Mouse (Mus musculus) cerebellum, adult 2 months (tissue): ENCODE measurements at regions not wholly inside any gene's neighbourhood (a gene's known extent, or its start where the extent isn't known, plus 50 kb on each side); places are given as distances from the start of the nearest gene placed in this dataset.

Experiments used
- DNase-seq, 2 experiments: peaks; one replicate each; pipeline ENCODE4 v3.0.0; 2021
- H3K27ac ChIP-seq: fragments of 200-500 bp; 2 replicates; pipeline ENCODE4 v1.5.1; 2012; ENCODE audit warnings: low read length, control low read depth, inconsistent platforms; ENCODE audit not compliant: insufficient read depth
- H3K27me3 ChIP-seq: fragments of 200-500 bp; 2 replicates; pipeline ENCODE4 v1.6.1; 2012; ENCODE audit warnings: inconsistent platforms, mild to moderate bottlenecking, low read length, moderate library complexity; ENCODE audit not compliant: control insufficient read depth, insufficient read depth
- H3K4me1 ChIP-seq: fragments of 200-500 bp; 2 replicates; pipeline ENCODE4 v1.6.1; 2011; ENCODE audit warnings: low read length; ENCODE audit not compliant: control insufficient read depth, insufficient read depth
- H3K4me3 ChIP-seq: fragments of 200-500 bp; replicated peaks from 2 replicates; pipeline ENCODE3; 2011; ENCODE audit warnings: mild to moderate bottlenecking, low read depth, low read length, control low read depth; ENCODE audit not compliant: insufficient read depth
- CTCF ChIP-seq: fragments of 200-500 bp; IDR thresholded peaks from 2 replicates; pipeline ENCODE4 v1.5.1; 2011; ENCODE audit warnings: low read depth, mild to moderate bottlenecking, control low read depth, low read length, moderate library complexity, borderline replicate concordance; ENCODE audit not compliant: insufficient read depth
- POLR2A ChIP-seq: fragments of 200-500 bp; IDR thresholded peaks from 2 replicates; pipeline ENCODE4 v1.6.1; 2011; ENCODE audit warnings: low read length, control low read depth, borderline replicate concordance; ENCODE audit not compliant: insufficient read depth
- WGBS: fragments of 180-500 bp; shearing (Covaris S2); methylation state at CpG from one replicate; pipeline ENCODE4 v1.1.7; 2018; 5-methylcytosine and 5-hydroxymethylcytosine counted together

DNA sequence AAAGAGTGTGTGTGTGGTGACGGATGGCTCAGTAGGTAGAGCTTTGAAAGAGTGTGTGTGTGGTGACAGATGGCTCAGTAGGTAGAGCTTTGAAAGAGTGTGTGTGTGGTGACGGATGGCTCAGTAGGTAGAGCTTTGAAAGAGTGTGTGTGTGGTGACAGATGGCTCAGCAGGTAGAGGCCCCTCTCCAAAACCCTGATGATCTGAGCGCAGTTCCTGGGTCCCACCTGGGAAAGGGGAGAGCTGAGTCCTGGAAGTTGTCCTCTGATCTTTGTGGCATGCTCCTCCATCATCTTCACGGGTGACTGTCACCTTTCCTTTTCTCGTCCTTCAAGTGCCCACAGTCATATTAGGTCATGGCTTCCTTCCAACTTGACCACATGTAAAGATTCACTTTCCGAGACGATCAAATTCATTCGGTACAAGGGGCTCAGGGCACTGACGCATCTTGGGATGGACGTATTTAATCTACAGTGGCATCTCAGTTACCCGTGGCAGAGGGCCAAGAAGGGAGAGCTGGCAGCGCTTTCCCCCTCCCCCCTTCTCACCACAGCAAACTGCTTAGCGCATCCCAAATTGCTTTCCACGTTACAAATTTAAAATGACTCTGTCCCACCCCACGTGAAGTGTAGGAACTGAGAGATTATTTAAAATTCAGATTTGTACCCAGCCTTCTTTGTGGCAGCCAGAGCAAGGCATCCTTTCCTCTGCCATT, 363.5 kb downstream of the Med10 start:
- DNase-seq, result no peak
- no peak overlapping the region for H3K4me3 ChIP-seq
- TF ChIP-seq CTCF (no peak), POLR2A (no peak)
- WGBS, result 12% methylated on average over 15 of the region's 15 CpGs
- H3K27ac ChIP-seq, result no peak overlapping the region
- H3K4me1 ChIP-seq, result no peaks in the 10 kb centered on the region
- no peaks in the 10 kb centered on the region for H3K27me3 ChIP-seq

DNA sequence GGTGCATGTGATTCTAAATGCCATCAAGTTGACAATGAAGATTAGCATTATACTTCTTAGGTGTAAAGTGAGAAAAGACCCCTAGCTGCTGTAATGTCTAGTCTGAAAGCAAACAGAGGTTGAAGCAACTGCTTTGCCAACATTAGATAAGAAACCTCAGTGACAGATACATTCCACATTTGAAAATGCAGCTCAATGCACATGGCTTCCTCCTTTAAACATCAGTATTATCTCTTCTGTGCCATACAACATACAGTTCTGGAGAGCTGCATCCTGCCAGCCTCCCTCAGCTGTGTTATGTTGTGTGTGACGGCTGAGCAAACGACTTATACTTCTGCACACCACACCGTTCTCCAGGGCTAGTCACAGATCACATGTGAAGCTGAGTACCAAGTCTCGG, 365.6 kb downstream of the Med10 start:
- H3K4me1 ChIP-seq, result no peaks in the 10 kb centered on the region
- no peak for DNase-seq
- H3K4me3 ChIP-seq, result no peak overlapping the region
- WGBS, result 88% methylated on average over 4 of the region's 4 CpGs
- no peaks in the 10 kb centered on the region for H3K27me3 ChIP-seq
- TF ChIP-seq CTCF (no peak), POLR2A (no peak)
- H3K27ac ChIP-seq, result no peak overlapping the region

DNA sequence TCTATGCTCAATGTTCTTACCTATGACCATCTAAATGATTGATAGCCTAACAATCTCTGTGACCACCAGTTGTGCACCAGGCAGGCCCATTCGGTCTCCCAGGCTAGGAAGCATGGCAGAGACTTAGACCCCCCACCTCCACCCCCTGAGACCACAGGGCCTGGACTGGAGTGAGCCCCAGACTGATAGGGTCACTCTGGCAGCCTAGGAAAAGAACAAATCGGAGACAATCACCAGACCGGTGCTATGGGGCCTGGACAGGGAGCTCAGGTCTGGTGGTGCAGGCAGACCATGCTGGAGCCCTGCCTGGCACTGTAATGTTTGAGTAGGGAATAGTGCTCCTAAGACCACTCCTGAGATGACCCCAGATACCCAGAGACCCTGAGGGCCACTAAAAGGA, 366.7 kb downstream of the Med10 start:
- TF ChIP-seq CTCF (no peak), POLR2A (no peak)
- no peak overlapping the region for H3K27ac ChIP-seq
- WGBS, result 85% methylated on average over 3 of the region's 3 CpGs
- no peaks in the 10 kb centered on the region for H3K4me1 ChIP-seq
- H3K4me3 ChIP-seq, result no peak overlapping the region
- no peak for DNase-seq
- no peaks in the 10 kb centered on the region for H3K27me3 ChIP-seq

DNA sequence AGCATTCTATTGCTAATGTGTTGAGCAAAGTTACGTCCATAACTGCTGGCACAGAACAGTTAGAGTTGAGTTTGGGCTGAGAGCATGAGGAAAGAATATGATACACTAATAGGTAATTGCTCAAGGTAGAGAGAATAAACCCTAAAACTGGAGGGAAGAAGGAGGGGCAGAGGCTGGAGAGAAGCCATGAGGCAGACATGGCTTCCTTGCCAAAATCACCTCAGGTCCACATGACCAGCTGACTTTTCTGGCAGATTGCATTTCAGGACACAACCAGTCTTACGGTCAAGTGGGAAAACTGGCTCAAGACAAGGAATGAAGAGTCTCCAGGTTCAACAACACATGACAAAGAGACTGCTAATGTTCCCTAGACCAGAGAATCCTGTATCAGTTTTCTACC, 374.9 kb downstream of the Med10 start:
- peaks cover 4% of the 10 kb centered on the region; the same call in 1 of the 2 replicates for H3K4me1 ChIP-seq
- no peak overlapping the region for H3K4me3 ChIP-seq
- no peak overlapping the region for H3K27ac ChIP-seq
- WGBS, result 45% methylated on average over 2 of the region's 2 CpGs
- no peaks in the 10 kb centered on the region for H3K27me3 ChIP-seq
- TF ChIP-seq CTCF (no peak), POLR2A (no peak)
- peak in 1 of 2 experiments; percentile 3 for DNase-seq

DNA sequence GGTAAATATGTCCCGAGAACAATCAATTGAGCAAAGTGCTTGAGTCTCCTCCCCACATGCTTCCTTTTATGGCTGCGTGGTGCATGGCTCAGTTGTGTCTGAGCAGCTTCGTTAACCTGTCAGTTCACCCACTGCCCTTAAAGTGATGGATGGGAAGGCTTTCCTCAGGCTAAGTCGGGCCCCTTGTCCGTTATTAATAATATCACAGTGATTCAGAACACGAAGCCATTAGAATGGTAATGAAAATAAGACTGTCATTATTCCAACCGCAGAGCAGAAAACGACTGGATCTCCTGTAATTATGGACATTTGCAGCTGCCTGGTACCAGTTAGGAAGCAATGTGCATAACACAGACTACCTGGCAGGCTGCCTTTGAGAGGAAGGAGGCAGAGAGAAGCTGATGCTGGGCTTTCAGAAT, 375.9 kb downstream of the Med10 start:
- no peak overlapping the region for H3K27ac ChIP-seq
- TF ChIP-seq CTCF, result no peak
- TF ChIP-seq POLR2A, result no peak
- no peak for DNase-seq

DNA sequence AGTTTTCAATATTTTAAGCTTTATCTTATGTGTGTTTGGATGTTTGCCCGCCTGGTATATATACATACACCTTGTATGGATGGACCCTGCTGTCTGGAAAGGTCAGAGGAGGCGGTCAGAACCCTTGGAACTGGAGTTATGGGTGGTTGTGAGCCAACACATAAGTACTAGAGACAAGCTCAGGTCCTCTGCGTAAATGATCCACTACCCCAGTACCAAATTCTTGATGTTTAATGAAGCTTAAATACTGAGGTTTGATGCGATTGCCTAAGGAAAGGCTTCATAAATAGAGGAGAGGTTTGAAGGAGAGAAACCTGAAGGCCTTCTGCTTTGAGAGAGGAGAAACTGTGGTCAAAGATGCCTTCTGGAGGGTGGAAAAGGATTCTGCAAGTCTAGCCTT, 388.8 kb downstream of the Med10 start:
- H3K4me1 ChIP-seq, result no peaks in the 10 kb centered on the region
- no peak for TF ChIP-seq POLR2A
- no peak for TF ChIP-seq CTCF
- H3K4me3 ChIP-seq, result no peak overlapping the region
- no peaks in the 10 kb centered on the region; the same call in 1 of the 2 replicates for H3K27me3 ChIP-seq
- no peak for DNase-seq
- WGBS, result 91% methylated on average over 4 of the region's 4 CpGs
- no peak overlapping the region for H3K27ac ChIP-seq

More for the DNA sequence above, 375.9 kb downstream of the Med10 start:
- Histone ChIP-seq H3K4me3 (no peak overlapping the region), H3K4me1 (peaks cover 4% of the 10 kb centered on the region; the same call in 1 of the 2 replicates), H3K27me3 (no peaks in the 10 kb centered on the region)
- WGBS, result 39% methylated on average over 8 of the region's 8 CpGs

DNA sequence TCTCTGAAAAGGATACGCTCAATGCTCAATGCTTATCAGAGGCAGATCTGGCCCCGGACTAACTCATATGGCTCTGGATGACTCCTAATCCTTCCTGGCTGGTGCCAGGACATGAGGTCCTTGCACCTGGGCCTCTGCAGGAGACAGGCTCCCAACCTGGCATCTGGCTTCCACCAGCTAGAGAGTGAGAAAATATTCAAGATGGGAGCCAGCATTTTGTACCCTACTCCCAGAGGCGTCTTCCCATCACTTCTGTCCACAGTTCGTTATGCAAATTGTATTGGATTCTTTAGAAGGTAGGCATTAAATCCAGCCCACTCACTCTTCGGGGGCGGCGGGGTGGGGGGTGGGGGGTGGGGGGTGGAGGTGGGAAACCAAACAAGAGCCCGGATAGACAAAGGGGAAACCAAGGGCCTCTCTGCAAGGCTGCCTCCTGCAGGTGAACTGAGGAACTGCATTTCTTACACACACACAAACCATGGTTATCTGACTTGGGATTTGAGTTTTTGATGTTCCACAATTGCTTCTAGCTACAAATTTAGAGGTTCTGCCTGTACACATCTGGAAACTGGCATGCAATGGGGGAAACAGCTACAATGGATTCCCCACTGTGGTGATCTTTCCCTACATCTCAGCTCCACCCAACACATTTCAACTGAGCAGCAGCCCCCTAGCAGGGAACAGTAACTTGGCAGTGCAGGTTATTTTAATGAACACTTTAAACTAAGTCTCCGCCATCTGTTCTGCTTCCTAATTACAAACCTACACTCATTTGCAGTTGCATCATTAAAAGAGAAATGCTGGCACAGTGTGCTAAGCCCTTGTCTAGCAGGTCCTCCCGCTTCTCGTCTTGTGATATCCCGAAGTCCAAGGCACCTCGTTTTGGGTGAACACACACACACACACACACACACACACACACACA, 390.2 kb downstream of the Med10 start:
- H3K27ac ChIP-seq, result no peak overlapping the region
- H3K4me3 ChIP-seq, result no peak overlapping the region
- no peak for DNase-seq
- no peaks in the 10 kb centered on the region for H3K4me1 ChIP-seq
- TF ChIP-seq POLR2A, result no peak
- no peak for TF ChIP-seq CTCF
- WGBS, result 22% methylated on average over 13 of the region's 13 CpGs
- no peaks in the 10 kb centered on the region; the same call in 1 of the 2 replicates for H3K27me3 ChIP-seq

DNA sequence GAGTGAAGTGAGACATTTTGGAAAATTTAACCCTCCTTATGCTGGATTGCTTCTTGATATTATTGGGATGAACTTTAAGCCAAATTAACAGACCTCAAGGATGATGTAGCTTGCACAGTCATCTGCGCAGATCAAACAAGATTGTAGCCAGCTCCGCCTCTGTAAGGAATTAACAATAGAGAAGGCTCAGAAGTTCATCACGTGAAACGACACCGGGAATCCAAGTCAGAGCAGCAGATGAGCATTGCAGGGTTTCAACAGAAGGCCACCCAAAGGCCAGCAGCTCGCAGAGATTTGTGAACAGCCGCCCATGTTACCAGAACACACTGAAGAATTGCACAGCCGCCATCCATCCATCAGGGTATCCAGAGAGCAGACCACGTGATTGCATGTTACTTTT, 391.1 kb downstream of the Med10 start:
- no peaks in the 10 kb centered on the region for H3K4me1 ChIP-seq
- H3K27ac ChIP-seq, result no peak overlapping the region
- H3K27me3 ChIP-seq, result no peaks in the 10 kb centered on the region; the same call in 1 of the 2 replicates
- DNase-seq, result no peak
- TF ChIP-seq CTCF (no peak), POLR2A (no peak)
- no peak overlapping the region for H3K4me3 ChIP-seq
- 60% methylated on average over 9 of the region's 9 CpGs for WGBS
